Mouse (Mus musculus): ENCODE measurements around the gene Znhit3.

Znhit3 gene

DNA sequence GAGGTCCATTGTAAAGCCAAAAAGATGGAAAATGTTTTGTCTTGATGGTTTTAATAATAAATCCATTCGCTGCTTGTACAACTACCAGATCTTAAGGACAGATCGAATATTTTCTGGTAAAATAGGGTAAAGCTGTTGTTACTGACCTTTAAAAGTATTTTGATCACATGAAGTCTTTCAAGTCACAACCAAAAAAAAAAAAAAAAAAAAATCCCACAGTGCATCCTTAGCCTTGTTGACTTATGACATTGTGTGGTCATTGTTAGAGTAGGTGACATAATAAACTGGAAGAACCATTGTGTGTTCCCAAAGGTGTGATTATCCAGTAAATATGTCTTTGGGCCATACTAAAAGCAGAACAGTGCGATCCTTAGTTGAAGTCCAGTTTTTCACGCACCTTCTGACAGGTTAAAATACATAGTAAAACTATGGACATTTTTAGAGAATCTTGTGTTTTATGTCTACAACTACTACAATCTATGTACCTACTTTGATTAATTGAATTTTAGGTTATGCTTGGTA, 44.6 kb downstream of the Znhit3 start:
- DNase-seq: no peak

- no peak for DNase-seq
Measured at GRCm38 (mm10) chr11:84871046-84871445, 45.1 kb downstream of the Znhit3 start.

DNA sequence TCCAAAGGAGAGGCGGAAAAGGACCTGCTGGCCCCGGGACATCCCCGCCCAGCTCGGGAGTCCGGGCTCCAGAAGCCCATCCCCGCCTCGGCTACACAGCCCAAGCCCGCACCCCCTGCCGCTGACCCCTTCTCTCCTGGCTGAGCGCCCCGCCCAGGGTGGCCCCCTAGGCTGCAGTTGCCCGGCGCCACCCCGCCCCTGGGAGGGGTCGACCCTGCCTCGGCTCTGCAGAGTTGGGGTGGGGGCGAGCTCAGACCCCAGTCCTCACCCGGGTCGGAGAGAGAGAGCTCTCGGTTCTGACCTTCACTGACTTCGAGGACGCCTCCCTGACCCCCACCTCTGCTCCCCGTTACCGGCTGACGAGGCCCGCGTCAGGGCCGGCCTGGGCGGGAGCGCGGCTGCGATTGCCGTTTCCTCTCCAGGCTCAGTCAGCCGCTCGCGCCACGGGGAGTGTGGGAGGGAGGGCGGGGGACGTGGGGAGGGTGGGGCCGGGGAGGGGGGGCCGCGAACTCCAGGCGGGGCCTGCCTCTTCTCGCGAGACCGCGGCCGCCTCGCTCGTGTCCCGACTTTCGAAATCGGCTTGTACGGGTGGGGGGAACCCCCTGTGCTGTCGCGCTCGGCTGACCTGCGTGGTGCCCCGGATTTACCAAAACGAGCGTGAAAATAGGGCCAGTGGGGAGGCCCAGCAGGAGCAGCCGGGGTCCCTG, 45.7 kb downstream of the Znhit3 start, which contains the start of gene Ggnbp2:
Ggnbp2 (minus strand) TSS at position 481 of the 707 bp plus-strand sequence.
- peak; percentile 99 for DNase-seq

DNA sequence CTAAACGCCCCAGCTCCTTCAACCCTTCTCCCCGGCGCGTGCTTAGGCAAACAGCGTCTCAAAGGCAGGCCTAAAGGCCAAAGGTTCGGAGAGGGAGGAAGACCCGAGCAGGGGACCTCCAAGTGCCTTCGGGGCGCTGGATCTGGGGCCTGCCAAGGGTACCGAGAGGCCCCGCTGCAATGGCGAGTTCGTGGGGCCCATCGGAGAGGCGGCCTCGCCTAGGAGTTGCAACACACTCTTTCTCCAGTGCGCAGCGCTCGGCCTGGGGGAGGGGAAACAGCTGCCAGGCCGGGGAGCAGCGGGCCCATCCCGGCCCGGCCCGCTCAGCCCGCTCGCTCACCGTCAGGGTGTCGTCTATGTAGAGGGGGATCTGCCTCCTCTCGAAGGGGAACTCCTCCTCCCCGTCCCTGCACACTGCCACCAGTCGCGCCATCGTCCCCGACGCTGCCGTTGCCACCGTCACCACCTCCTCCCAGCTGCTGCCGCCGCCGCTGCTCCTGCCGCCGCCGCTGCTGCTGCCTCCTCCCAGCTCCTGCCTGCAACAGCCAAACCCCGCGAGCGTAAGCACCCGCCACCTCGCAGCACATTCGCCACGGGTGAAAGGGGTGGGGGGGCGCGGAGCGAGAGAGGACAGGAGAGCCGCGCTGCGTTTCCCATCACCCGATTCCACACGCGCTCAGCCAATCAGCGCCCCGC, 46.5 kb downstream of the Znhit3 start:
- DNase-seq: peak; percentile 100

DNA sequence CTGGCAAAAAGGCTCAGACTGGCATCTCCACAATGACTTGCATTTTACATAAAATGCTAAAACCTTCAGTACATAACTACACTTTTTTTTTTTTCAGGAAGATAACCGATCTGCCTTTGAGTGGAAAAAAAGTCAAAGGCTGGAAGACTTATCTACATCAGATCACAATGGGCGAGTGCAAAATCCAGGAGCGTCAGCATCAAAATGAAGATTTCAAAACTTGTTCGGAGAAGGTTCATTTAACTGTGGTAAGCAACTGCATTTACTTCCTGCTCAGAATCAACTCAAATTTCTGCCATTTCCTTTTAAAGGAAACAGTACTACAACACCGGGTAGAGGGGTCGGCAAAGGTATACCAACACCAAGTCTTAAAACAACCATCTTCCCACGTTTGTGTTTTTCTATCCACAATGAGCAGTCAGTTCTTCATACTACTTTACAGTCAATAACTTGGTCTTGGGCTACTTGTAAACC, 47.3 kb downstream of the Znhit3 start:
- no peak for DNase-seq

GRCm38 (mm10) chr11:84867586-84867985, 48.6 kb downstream of the Znhit3 start:
- DNase-seq: no peak

- DNase-seq: no peak
Measured at GRCm38 (mm10) chr11:84865268-84865667, 50.9 kb downstream of the Znhit3 start.
